Mouse (Mus musculus): ENCODE data around the gene Chtf18. TPM values are rescaled to one million over a fixed set of nuclear protein-coding genes. Genes with fewer than 3 reads are reported as not detected.
A peak's percentile ranks its signal among the peaks of the same experiment; 100 is the strongest.

The Chtf18 gene
- polyA plus RNA-seq, 1 experiment from 2014 or later, result 10.3 TPM

- H3K27ac ChIP-seq, result no peak overlapping the region
- H3K9me3 ChIP-seq (replicated peaks; ENCODE audit: low read length), result no peaks in the 10 kb centered on the region
- H3K36me3 ChIP-seq (ENCODE audit: insufficient read depth, low read length), result no peaks in the 10 kb centered on the region
- DNase-seq (ENCODE audit: low spot score) (no peak), ATAC-seq (replicated peaks; ENCODE audit: low FRiP score, low read depth) (no peak)
- no peaks in the 10 kb centered on the region for H3K27me3 ChIP-seq (ENCODE audit: insufficient read depth, low read length)
- no peaks in the 10 kb centered on the region for H3K4me1 ChIP-seq (replicated peaks; ENCODE audit: insufficient read depth, low read length)
- WGBS, result 72% methylated on average over 4 of the region's 4 CpGs
- TF ChIP-seq CTCF (IDR thresholded peaks at IDR 0.05; ENCODE audit: low read depth), result no peak
- no peak overlapping the region for H3K4me3 ChIP-seq (replicated peaks; ENCODE audit: low read depth, low read length)
- no peak overlapping the region for H3K9ac ChIP-seq (ENCODE audit: low read depth, low read length)
- H3K4me2 ChIP-seq (ENCODE audit: low read length), result no peak overlapping the region
These were observed 16.1 kb downstream of the Chtf18 start for GRCm38 (mm10) chr17:25711136-25711535.

GRCm38 (mm10) chr17:25709994-25710393, 17.2 kb downstream of the Chtf18 start:
- H3K27me3 ChIP-seq (ENCODE audit: insufficient read depth, low read length), result no peaks in the 10 kb centered on the region
- 86% methylated on average over 2 of the region's 2 CpGs for WGBS
- H3K4me3 ChIP-seq (replicated peaks; ENCODE audit: low read depth, low read length), result no peak overlapping the region
- H3K9me3 ChIP-seq (replicated peaks; ENCODE audit: low read length), result no peaks in the 10 kb centered on the region
- H3K9ac ChIP-seq (ENCODE audit: low read depth, low read length), result no peak overlapping the region
- TF ChIP-seq CTCF (IDR thresholded peaks at IDR 0.05; ENCODE audit: low read depth), result no peak
- H3K4me1 ChIP-seq (replicated peaks; ENCODE audit: insufficient read depth, low read length), result no peaks in the 10 kb centered on the region
- H3K27ac ChIP-seq, result no peak overlapping the region
- H3K4me2 ChIP-seq (ENCODE audit: low read length), result no peak overlapping the region
- DNase-seq (ENCODE audit: low spot score) (no peak), ATAC-seq (replicated peaks; ENCODE audit: low FRiP score, low read depth) (no peak)
- H3K36me3 ChIP-seq (ENCODE audit: insufficient read depth, low read length), result no peaks in the 10 kb centered on the region

- ATAC-seq (replicated peaks; ENCODE audit: low FRiP score, low read depth) (no peak), DNase-seq (ENCODE audit: low spot score) (no peak)
- TF ChIP-seq CTCF (IDR thresholded peaks at IDR 0.05; ENCODE audit: low read depth), result peak; percentile 53
- Histone ChIP-seq H3K9me3 (replicated peaks; ENCODE audit: low read length) (no peaks in the 10 kb centered on the region), H3K4me1 (replicated peaks; ENCODE audit: insufficient read depth, low read length) (no peaks in the 10 kb centered on the region), H3K9ac (ENCODE audit: low read depth, low read length) (no peak overlapping the region), H3K36me3 (ENCODE audit: insufficient read depth, low read length) (no peaks in the 10 kb centered on the region), H3K27me3 (ENCODE audit: insufficient read depth, low read length) (no peaks in the 10 kb centered on the region), H3K27ac (no peak overlapping the region), H3K4me3 (replicated peaks; ENCODE audit: low read depth, low read length) (no peak overlapping the region), H3K4me2 (ENCODE audit: low read length) (no peak overlapping the region)
- WGBS, result 60% methylated on average over 9 of the region's 9 CpGs
These were observed 26.2 kb downstream of the Chtf18 start for GRCm38 (mm10) chr17:25700863-25701496.

- WGBS, result 10% methylated on average over 7 of the region's 7 CpGs
- no peak overlapping the region for H3K9ac ChIP-seq (ENCODE audit: low read depth, low read length)
- H3K27ac ChIP-seq, result no peak overlapping the region
- no peak overlapping the region for H3K4me2 ChIP-seq (ENCODE audit: low read length)
- H3K9me3 ChIP-seq (replicated peaks; ENCODE audit: low read length), result no peaks in the 10 kb centered on the region
- peak; percentile 91 for TF ChIP-seq CTCF (IDR thresholded peaks at IDR 0.05; ENCODE audit: low read depth)
- H3K36me3 ChIP-seq (ENCODE audit: insufficient read depth, low read length), result no peaks in the 10 kb centered on the region
- H3K4me1 ChIP-seq (replicated peaks; ENCODE audit: insufficient read depth, low read length), result no peaks in the 10 kb centered on the region
- H3K4me3 ChIP-seq (replicated peaks; ENCODE audit: low read depth, low read length), result no peak overlapping the region
- ATAC-seq (replicated peaks; ENCODE audit: low FRiP score, low read depth), result peak; percentile 40; the same call in 1 of the 2 replicates
- DNase-seq (ENCODE audit: low spot score), result peak; percentile 90
- no peaks in the 10 kb centered on the region for H3K27me3 ChIP-seq (ENCODE audit: insufficient read depth, low read length)
These were observed 28.8 kb downstream of the Chtf18 start for GRCm38 (mm10) chr17:25698446-25698845.

- H3K27me3 ChIP-seq (ENCODE audit: insufficient read depth, low read length), result no peaks in the 10 kb centered on the region
These were observed 31.0 kb downstream of the Chtf18 start for GRCm38 (mm10) chr17:25696263-25696662.

DNA sequence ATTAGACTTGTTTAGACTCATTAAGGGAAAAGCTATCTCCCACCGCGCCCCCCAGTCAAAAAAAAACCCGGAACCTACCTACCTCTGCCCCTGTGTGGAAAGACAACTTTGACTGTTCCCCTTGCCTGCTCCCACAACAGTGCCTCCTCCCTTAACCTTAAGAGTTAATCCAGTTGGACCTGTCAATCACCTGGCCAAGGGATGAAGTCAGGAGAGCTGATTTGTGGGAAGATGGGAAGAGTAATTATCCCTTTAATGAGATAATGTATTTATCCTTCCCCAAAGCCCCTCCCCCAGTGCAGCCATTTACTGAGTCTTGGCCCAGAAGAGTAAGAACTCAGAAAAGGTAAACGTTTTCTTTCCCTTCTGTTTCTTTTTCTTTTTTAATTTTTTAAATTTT, 38.3 kb downstream of the Chtf18 start:
- DNase-seq (ENCODE audit: low spot score), result no peak
- Histone ChIP-seq H3K4me1 (replicated peaks; ENCODE audit: insufficient read depth, low read length) (no peaks in the 10 kb centered on the region), H3K27me3 (ENCODE audit: insufficient read depth, low read length) (no peaks in the 10 kb centered on the region), H3K9me3 (replicated peaks; ENCODE audit: low read length) (no peaks in the 10 kb centered on the region), H3K4me3 (replicated peaks; ENCODE audit: low read depth, low read length) (no peak overlapping the region), H3K9ac (ENCODE audit: low read depth, low read length) (no peak overlapping the region), H3K4me2 (ENCODE audit: low read length) (no peak overlapping the region), H3K27ac (no peak overlapping the region), H3K36me3 (ENCODE audit: insufficient read depth, low read length) (no peaks in the 10 kb centered on the region)
- WGBS, result 71% methylated on average over 4 of the region's 4 CpGs
- no peak for TF ChIP-seq CTCF (IDR thresholded peaks at IDR 0.05; ENCODE audit: low read depth)
- ATAC-seq (replicated peaks; ENCODE audit: low FRiP score, low read depth), result no peak

More at GRCm38 (mm10) chr17:25696263-25696662, 31.0 kb downstream of the Chtf18 start:
- Histone ChIP-seq H3K9ac (ENCODE audit: low read depth, low read length) (no peak overlapping the region), H3K36me3 (ENCODE audit: insufficient read depth, low read length) (no peaks in the 10 kb centered on the region), H3K4me3 (replicated peaks; ENCODE audit: low read depth, low read length) (no peak overlapping the region), H3K4me1 (replicated peaks; ENCODE audit: insufficient read depth, low read length) (no peaks in the 10 kb centered on the region), H3K9me3 (replicated peaks; ENCODE audit: low read length) (no peaks in the 10 kb centered on the region), H3K27ac (no peak overlapping the region), H3K4me2 (ENCODE audit: low read length) (no peak overlapping the region)
- 57% methylated on average over 1 of the region's 1 CpGs for WGBS
- no peak for ATAC-seq (replicated peaks; ENCODE audit: low FRiP score, low read depth)
- no peak for DNase-seq (ENCODE audit: low spot score)
- no peak for TF ChIP-seq CTCF (IDR thresholded peaks at IDR 0.05; ENCODE audit: low read depth)

- Histone ChIP-seq H3K9ac (ENCODE audit: low read depth, low read length) (no peak overlapping the region), H3K4me3 (replicated peaks; ENCODE audit: low read depth, low read length) (no peak overlapping the region), H3K27ac (no peak overlapping the region), H3K4me2 (ENCODE audit: low read length) (no peak overlapping the region), H3K9me3 (replicated peaks; ENCODE audit: low read length) (no peaks in the 10 kb centered on the region), H3K27me3 (ENCODE audit: insufficient read depth, low read length) (no peaks in the 10 kb centered on the region), H3K36me3 (ENCODE audit: insufficient read depth, low read length) (no peaks in the 10 kb centered on the region), H3K4me1 (replicated peaks; ENCODE audit: insufficient read depth, low read length) (no peaks in the 10 kb centered on the region)
- TF ChIP-seq CTCF (IDR thresholded peaks at IDR 0.05; ENCODE audit: low read depth), result peak; percentile 53
- 43% methylated on average over 7 of the region's 7 CpGs for WGBS
- DNase-seq (ENCODE audit: low spot score) (peak; percentile 40), ATAC-seq (replicated peaks; ENCODE audit: low FRiP score, low read depth) (0 out of 2 replicates have a peak, but pooled peaks have one; percentile 59)
These were observed 40.9 kb downstream of the Chtf18 start for GRCm38 (mm10) chr17:25686323-25686722.
